Mouse (Mus musculus): ENCODE measurements around the gene Cd160. TPM values are rescaled to one million over a fixed set of nuclear protein-coding genes. Genes with fewer than 3 reads are reported as not detected.

Cd160 gene
- total and polyA plus RNA-seq, 3 experiments = not detected

DNA sequence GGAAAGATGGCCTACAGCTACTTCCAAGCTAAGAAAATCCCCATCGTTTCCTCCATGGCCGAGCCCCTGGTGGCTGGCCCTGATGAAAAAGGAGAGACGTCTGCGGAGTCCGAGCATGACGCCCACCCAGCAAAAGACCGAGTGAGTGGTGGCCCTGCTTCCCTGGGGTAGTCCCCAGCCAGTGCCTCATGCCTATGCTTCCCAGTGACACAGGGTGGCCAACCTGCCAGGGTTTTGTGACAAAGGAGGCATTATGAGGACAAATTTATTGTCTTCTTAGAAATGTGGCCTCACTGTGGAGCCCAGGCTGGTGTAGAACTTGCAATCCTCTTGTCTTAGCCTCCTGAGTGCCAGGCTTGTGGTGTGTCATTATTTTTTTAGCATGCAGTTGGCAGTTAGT is 39.9 kb upstream of the Cd160 start:
- Histone ChIP-seq H3K9me3 (replicated peaks; ENCODE audit: low read length) (no peaks in the 10 kb centered on the region), H3K79me2 (replicated peaks; ENCODE audit: control insufficient read depth, extremely low read depth, insufficient read depth, poor library complexity, severe bottlenecking) (no peaks in the 10 kb centered on the region), H3K9ac (ENCODE audit: insufficient read depth, low read depth) (no peak overlapping the region), H3K4me3 (replicated peaks in 1 of 3; ENCODE audit: low read depth in 2 of 3, low read length in 2 of 3, poor library complexity in 1 of 3) (no peak overlapping the region), H3K36me3 (replicated peaks in 1 of 2; ENCODE audit: control insufficient read depth in 1 of 2, insufficient read depth in 1 of 2, low read length in 1 of 2) (peaks cover 43 to 62% of the 10 kb centered on the region in 2 experiments), H3K27me3 (replicated peaks) (no peaks in the 10 kb centered on the region), H3K4me1 (ENCODE audit: control insufficient read depth in 1 of 2, insufficient read depth in 2 of 2) (no peaks in the 10 kb centered on the region), H3K4me2 (ENCODE audit: insufficient read depth, low read depth, poor library complexity, severe bottlenecking) (no peak overlapping the region), H3K27ac (ENCODE audit: insufficient read depth, low read depth) (no peak overlapping the region)
- dilution Hi-C loops (cut with MboI; ENCODE audit: extremely low pct_ligation_motif_present, extremely low pct_unique_long_range_greater_than_20kb, low sequenced_read_pairs) = no loop called here
- in situ Hi-C loops (cut with MboI; ENCODE audit: low pct_ligation_motif_present, low pct_unique_long_range_greater_than_20kb, low sequenced_read_pairs) = no loop called here
- TF ChIP-seq TCF12 (IDR thresholded peaks at IDR 0.05; ENCODE audit: low read depth, low read length) (no peak), POLR2A (IDR thresholded peaks at IDR 0.05; ENCODE audit: low read depth, low read length) (no peak)
- no peak for DNase-seq (ENCODE audit: extremely low read depth)

DNA sequence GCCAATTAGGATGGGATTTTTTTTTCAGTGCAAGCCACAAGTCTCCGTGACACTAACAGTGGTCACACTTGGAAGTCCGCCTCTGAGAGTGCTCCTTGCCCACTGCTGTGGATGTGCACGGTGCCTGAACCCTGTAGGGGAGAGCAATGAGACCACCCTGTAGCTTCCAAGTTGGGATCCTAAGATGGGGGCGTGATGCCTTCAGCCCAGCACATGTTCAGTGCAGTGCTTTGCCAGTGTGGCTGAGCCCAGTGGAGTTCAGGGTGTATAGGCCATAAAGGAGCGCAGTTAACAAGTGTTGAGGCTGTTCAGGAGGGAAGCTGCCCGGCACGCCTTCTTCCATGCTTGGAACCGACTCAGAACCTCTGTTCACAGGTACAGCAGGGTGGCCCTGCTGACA is 39.4 kb upstream of the Cd160 start:
- DNase-seq (ENCODE audit: extremely low read depth) = no peak
- Histone ChIP-seq H3K4me3 (replicated peaks in 1 of 3; ENCODE audit: low read depth in 2 of 3, low read length in 2 of 3, poor library complexity in 1 of 3) (no peak overlapping the region), H3K4me2 (ENCODE audit: insufficient read depth, low read depth, poor library complexity, severe bottlenecking) (no peak overlapping the region), H3K79me2 (replicated peaks; ENCODE audit: control insufficient read depth, extremely low read depth, insufficient read depth, poor library complexity, severe bottlenecking) (no peaks in the 10 kb centered on the region), H3K9me3 (replicated peaks; ENCODE audit: low read length) (no peaks in the 10 kb centered on the region), H3K27ac (ENCODE audit: insufficient read depth, low read depth) (no peak overlapping the region), H3K36me3 (replicated peaks in 1 of 2; ENCODE audit: control insufficient read depth in 1 of 2, insufficient read depth in 1 of 2, low read length in 1 of 2) (peaks cover 38 to 57% of the 10 kb centered on the region in 2 experiments), H3K4me1 (ENCODE audit: control insufficient read depth in 1 of 2, insufficient read depth in 2 of 2) (no peaks in the 10 kb centered on the region), H3K27me3 (replicated peaks) (no peaks in the 10 kb centered on the region), H3K9ac (ENCODE audit: insufficient read depth, low read depth) (no peak overlapping the region)
- in situ Hi-C loops (cut with MboI; ENCODE audit: low pct_ligation_motif_present, low pct_unique_long_range_greater_than_20kb, low sequenced_read_pairs) = no loop called here
- TF ChIP-seq USF1 (IDR thresholded peaks at IDR 0.05; ENCODE audit: low read depth, low read length) (no peak), NELFE (IDR thresholded peaks at IDR 0.05; ENCODE audit: low read depth, low read length) (no peak), MEF2A (IDR thresholded peaks at IDR 0.05; ENCODE audit: borderline replicate concordance, low read depth, low read length) (no peak), BHLHE40 (IDR thresholded peaks at IDR 0.05; ENCODE audit: low read depth, low read length) (no peak)
- dilution Hi-C loops (cut with MboI; ENCODE audit: extremely low pct_ligation_motif_present, extremely low pct_unique_long_range_greater_than_20kb, low sequenced_read_pairs) = no loop called here

DNA sequence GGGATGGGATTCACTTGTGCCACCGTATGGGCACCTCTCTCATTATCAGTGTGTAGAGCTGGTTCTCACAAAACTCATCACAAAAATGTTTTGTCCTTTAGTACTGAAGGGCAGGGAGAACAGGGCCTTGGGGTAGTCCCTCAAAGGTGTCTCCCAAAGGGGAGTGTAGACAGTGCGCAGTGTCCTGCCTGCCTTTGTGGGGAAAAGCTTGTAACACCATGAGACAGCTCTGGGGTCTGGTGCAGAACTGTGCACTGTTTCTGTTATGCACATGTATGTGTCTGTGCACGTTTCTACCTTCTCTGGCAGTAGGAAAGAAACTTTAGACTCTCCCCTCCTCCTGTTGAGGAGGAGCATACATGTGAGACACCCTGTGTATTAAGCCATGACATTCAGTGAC is 38.7 kb upstream of the Cd160 start:
- DNase-seq (ENCODE audit: extremely low read depth) = no peak
- Histone ChIP-seq H3K36me3 (replicated peaks in 1 of 2; ENCODE audit: control insufficient read depth in 1 of 2, insufficient read depth in 1 of 2, low read length in 1 of 2) (peaks cover 32 to 51% of the 10 kb centered on the region in 2 experiments), H3K9me3 (replicated peaks; ENCODE audit: low read length) (no peaks in the 10 kb centered on the region), H3K4me1 (ENCODE audit: control insufficient read depth in 1 of 2, insufficient read depth in 2 of 2) (no peaks in the 10 kb centered on the region), H3K27me3 (replicated peaks) (no peaks in the 10 kb centered on the region), H3K4me3 (replicated peaks in 1 of 3; ENCODE audit: low read depth in 2 of 3, low read length in 2 of 3, poor library complexity in 1 of 3) (no peak overlapping the region), H3K9ac (ENCODE audit: insufficient read depth, low read depth) (no peak overlapping the region), H3K27ac (ENCODE audit: insufficient read depth, low read depth) (no peak overlapping the region), H3K4me2 (ENCODE audit: insufficient read depth, low read depth, poor library complexity, severe bottlenecking) (no peak overlapping the region), H3K79me2 (replicated peaks; ENCODE audit: control insufficient read depth, extremely low read depth, insufficient read depth, poor library complexity, severe bottlenecking) (no peaks in the 10 kb centered on the region)
- dilution Hi-C loops (cut with MboI; ENCODE audit: extremely low pct_ligation_motif_present, extremely low pct_unique_long_range_greater_than_20kb, low sequenced_read_pairs) (no loop called here), in situ Hi-C loops (cut with MboI; ENCODE audit: low pct_ligation_motif_present, low pct_unique_long_range_greater_than_20kb, low sequenced_read_pairs) (no loop called here)
- no peak for TF ChIP-seq JUN (IDR thresholded peaks at IDR 0.05; ENCODE audit: insufficient read depth, low read depth, low read length)
- no peak for TF ChIP-seq HCFC1 (IDR thresholded peaks at IDR 0.05; ENCODE audit: low read depth, low read length)
- TF ChIP-seq MAZ (IDR thresholded peaks at IDR 0.05; ENCODE audit: low read depth, low read length) = no peak
- no peak for TF ChIP-seq USF2 (conservative IDR thresholded peaks at IDR 0.05; ENCODE audit: low read depth, low read length)
- TF ChIP-seq CHD1 (IDR thresholded peaks at IDR 0.05; ENCODE audit: low read depth, low read length) = no peak
- no peak for TF ChIP-seq NRF1 (IDR thresholded peaks at IDR 0.05; ENCODE audit: low read depth, low read length)
- no peak for TF ChIP-seq KAT2A (IDR thresholded peaks at IDR 0.05; ENCODE audit: insufficient replicate concordance, low read length)
- TF ChIP-seq SMC3 (IDR thresholded peaks at IDR 0.05; ENCODE audit: low read depth, low read length) = no peak
- no peak for TF ChIP-seq CTCF (conservative IDR thresholded peaks at IDR 0.05 in 1 of 2, IDR thresholded peaks at IDR 0.05 in 1 of 2; ENCODE audit: low read depth in 2 of 2, low read length in 2 of 2)

All from CH12.LX (cell line).